Mouse (Mus musculus) C2C12 (cell line): ENCODE results near the gene Crisp3.

Source experiments
- CTCF ChIP-seq: IDR thresholded peaks from one replicate; pipeline ENCODE4 v1.5.1; 2011; ENCODE audit not compliant: control insufficient read depth, insufficient read depth, insufficient read length
- MAX ChIP-seq: IDR thresholded peaks from one replicate; pipeline ENCODE4 v1.6.1; 2011; ENCODE audit warnings: mild to moderate bottlenecking, control low read depth
- MYOD1 ChIP-seq: IDR thresholded peaks from one replicate; pipeline ENCODE4 v1.6.1; 2011; ENCODE audit warnings: low read depth; ENCODE audit not compliant: control insufficient read depth, insufficient read length

- no peak for TF ChIP-seq CTCF
- TF ChIP-seq MAX, result no peak
- TF ChIP-seq MYOD1, result no peak
These were observed 33.4 kb upstream of the Crisp3 start for GRCm38 (mm10) chr17:40275519-40275918.
